Mouse (Mus musculus): Measurements from ENCODE around the gene Zfp872. TPM values are rescaled to one million over a fixed set of nuclear protein-coding genes. Genes with fewer than 3 reads are reported as not detected.

The Zfp872 gene
- total RNA-seq, 2 experiments from 2014 or later = not detected

- no peak overlapping the region for H3K4me3 ChIP-seq
- intact Hi-C loops (cut with DNase I) = no loop called here
- no peak for DNase-seq
- TF ChIP-seq CTCF (IDR thresholded peaks at IDR 0.05) = no peak
- no peak overlapping the region for H3K27ac ChIP-seq
Measured at GRCm38 (mm10) chr9:22244242-22244641, 56.4 kb downstream of the Zfp872 start.

Other genes with a start within 250 kb of the Zfp872 start
- gene Swsap1, start 232.3 kb upstream of the Zfp872 start, total RNA-seq (2021) = 1 to 10 TPM; 1.7 to 3.1 TPM
- gene Epor, start 224.6 kb upstream of the Zfp872 start, total RNA-seq (2021) = under 1 TPM; 0.23 to 0.25 TPM
- under 1 TPM; 0.28 to 0.69 TPM for gene Rgl3, start 198.6 kb upstream of the Zfp872 start, total RNA-seq (2021)
- not detected for gene Ccdc151, start 185.5 kb upstream of the Zfp872 start, total RNA-seq (2021)
- gene Prkcsh, start 185.3 kb upstream of the Zfp872 start, total RNA-seq (2021) = 10 to 100 TPM; 27.8 to 32.6 TPM
- gene Elavl3, start 136.1 kb upstream of the Zfp872 start, total RNA-seq (2021) = not detected
- gene Gm49318, start 116.8 kb upstream of the Zfp872 start, total RNA-seq (2021) = not detected
- gene Zfp653, start 116.7 kb upstream of the Zfp872 start, total RNA-seq (2021) = 1 to 10 TPM; 4.3 to 4.4 TPM
- gene Ecsit, start 102.7 kb upstream of the Zfp872 start, total RNA-seq (2021) = 10 to 100 TPM; 84.5 to 96.6 TPM
- 1 to 10 TPM; 3.0 to 3.5 TPM for gene Cnn1, start 88.9 kb upstream of the Zfp872 start, total RNA-seq (2021)
- gene Elof1, start 70.9 kb upstream of the Zfp872 start, total RNA-seq (2021) = 10 to 100 TPM; 35.0 to 39.5 TPM
- 1 to 10 TPM in 1 of 2 experiments, under 1 TPM in 1; 0.23 to 1.5 TPM for gene Acp5, start 52.4 kb upstream of the Zfp872 start, total RNA-seq (2021)
- gene Pigyl, start 31.2 kb upstream of the Zfp872 start, total RNA-seq (2021) = 10 to 100 TPM; 34.7 to 41.3 TPM
- gene Zfp809, start 37.6 kb downstream of the Zfp872 start, total RNA-seq (2021) = 1 to 10 TPM; 7.0 to 7.2 TPM
- gene Zfp599, start 71.8 kb downstream of the Zfp872 start, total RNA-seq (2021) = not detected
- gene Zfp810, start 119.6 kb downstream of the Zfp872 start, total RNA-seq (2021) = under 1 TPM; 0.54 to 0.98 TPM
- gene Anln, start 201.1 kb downstream of the Zfp872 start, total RNA-seq (2021) = under 1 TPM; 0.64 to 0.69 TPM
- gene 9530077C05Rik, start 223.4 kb downstream of the Zfp872 start, total RNA-seq (2021) = under 1 TPM; 0.36 to 0.59 TPM